Mouse (Mus musculus) retina, embryonic 14.5 days (tissue): ENCODE data around the gene Sirt4.
A peak's percentile ranks its signal among the peaks of the same experiment; 100 is the strongest.
"Not testable (repeated sequence)": the region's sequence is repeated elsewhere in the genome, so short reads cannot be mapped to it uniquely, and the experiment has no call there.

ENCODE experiments used
- DNase-seq: peaks from one replicate; pipeline ENCODE4 v3.0.0-alpha.2; 2015; ENCODE audit warnings: low spot score

Gene Sirt4

DNA sequence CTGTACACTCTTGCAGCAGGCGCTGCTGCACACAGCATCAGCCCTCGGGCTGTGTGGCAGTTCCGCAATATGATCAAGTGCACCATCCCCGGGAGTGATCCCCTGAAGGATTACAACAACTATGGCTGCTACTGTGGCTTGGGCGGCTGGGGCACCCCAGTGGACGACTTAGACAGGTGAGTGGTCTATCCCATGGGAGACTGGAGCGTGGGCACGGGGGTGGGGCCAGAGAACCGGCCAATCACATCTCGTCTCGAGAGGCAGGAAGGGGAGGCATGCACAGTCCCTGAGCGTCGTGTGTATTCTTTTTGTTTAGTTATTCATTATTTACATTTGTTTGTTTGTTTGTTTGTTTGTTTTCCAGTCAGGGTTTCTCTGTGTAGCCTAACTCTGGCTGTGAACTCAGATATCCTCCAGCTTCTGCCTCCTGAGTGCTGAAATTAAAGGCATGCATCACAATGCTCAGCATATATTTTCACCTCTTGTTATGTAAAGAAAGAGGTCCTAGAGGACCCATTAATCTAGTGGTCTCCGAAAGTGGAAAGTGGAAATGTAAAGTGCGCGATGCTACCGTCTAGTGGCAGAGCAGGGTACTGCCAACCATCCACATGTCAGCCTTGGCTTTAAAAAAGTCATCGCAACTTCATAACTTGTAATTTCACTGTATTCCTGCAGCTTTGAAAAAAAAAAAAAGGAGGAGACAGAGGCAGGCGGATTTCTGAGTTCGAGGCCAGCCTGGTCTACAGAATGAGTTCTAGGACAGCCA, 13.6 kb downstream of the Sirt4 start:
- peak; percentile 82 for DNase-seq

DNA sequence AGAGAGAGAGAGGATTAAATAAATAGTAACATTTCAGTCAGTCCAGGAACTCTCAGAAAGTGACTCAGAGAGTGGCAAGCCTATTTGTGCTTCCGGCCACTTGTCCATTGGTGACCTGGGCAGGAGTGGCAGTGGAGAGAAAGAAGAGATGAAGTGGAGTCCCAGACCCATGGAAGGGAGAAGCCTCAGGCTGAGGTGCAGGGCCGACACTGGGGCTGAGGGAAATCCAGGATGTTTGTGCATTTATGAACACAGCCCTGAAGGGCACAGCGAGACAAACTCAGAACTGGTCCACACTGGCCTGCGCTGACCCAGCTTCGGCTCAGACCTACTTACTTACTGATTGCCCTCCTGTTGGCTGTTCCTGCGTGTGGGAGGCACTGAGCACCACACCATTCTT, 14.7 kb downstream of the Sirt4 start:
- no peak for DNase-seq

DNA sequence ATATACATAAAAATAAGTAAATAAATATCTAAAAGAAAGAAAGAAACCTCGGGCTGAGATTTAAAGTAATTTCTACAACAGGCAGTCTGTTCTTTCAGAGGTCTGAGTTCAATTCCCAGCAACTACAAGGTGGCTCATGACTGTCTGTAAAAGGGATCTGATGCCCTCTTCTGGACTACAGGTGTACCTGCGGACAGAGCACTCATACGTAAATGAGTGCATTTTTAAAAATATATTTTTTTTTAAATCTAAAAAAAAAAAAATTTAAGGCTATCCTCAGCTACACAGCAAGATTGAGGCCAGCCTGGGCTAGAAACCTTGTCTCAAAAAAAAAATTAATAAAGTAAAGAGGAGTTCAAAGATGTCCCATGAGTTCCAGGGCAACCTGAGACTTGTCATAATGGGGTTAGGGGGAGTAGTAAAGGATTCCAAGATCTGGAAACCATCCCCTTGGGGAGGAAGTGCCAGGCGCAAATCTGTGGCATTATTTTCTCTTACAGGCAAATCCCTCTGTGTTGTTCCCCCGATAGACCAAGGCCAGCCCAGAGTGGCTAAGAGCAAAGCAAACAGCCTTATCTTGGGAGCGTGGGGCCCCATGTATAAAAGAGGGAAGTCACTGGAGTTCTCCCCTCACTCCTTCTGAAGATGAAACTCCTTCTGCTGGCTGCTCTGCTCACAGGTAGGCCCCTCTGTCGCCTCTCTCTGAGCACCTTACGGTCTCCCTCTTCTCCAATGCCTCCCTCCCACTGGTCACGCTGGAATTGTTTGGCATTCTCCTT, 18.7 kb downstream of the Sirt4 start, which contains the start of gene Pla2g1b:
Gene Pla2g1b, plus strand, starts transcription at position 621 of the 779 bp plus-strand sequence.
- DNase-seq = no peak

DNA sequence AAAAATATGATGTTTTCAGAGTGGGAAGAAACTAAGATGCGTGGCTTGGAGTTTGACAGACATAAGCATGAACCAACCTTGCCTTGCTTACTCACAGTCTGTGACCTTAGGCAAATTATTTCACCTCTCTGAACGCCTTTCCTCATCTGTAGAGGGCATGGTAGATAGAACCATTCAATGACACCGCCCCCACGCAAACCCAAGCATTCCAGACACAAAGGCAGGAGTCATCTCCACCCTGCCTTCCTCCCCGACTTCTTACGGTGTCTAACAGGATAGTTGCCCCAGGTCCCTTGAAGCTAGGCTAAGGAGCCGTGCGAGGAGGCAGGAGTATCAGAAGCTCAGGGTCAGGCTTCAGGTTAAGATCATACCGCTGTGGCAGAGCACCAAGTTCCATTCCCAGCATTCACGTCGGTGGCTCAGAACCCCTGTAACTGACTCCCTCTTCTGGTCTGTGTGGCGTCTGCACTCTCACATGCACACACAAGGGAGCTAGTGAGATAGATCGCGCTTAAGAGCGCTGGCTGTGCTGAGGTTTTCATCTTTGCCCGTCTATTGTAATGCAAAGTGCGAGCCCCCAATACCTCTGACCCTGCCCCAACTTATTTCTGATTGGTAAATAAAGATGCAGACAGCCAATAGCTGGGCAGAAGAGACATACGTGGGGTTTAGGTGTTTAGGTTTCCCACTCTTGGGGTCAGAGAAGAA, 20.0 kb downstream of the Sirt4 start:
- DNase-seq = no peak

DNA sequence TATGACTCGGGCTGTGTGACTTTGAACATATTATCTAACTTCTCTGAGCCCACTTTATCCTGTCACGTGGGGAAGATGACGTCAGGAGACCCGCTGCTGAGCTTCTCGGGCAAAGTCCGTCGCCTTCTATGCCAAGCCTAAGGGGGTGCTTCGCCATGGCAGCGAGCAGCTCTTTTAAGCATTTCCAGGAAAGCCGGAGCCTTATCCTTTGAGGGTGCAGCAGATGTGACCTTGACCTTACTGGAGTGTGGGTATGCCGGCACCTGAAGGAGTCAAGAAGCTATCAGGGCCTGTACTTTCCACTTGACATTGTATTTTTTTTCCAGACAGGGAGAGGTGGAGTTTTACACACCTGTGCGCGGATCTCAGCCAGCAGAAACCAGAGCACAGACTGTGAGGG, 25.6 kb downstream of the Sirt4 start:
- DNase-seq = no peak

DNA sequence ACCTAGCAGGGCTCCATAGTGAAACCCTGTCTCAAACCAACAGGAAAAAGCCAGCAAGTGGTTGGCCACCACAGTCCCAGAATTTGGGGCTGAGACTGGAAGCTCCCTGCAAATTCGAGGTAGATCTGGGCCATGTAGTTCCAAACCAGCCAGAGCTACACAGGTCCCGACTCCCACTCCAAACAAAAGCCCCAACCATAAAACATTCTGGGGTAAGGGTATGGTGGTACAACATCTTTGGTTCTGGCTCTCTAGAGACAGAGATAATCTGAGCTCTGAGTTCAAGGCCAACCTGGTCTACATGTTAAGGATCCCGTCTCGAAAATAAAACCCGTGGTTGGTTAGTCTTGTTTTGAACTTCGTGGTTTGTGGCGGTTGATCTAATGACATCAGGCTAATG, 28.7 kb downstream of the Sirt4 start:
- no peak for DNase-seq

DNA sequence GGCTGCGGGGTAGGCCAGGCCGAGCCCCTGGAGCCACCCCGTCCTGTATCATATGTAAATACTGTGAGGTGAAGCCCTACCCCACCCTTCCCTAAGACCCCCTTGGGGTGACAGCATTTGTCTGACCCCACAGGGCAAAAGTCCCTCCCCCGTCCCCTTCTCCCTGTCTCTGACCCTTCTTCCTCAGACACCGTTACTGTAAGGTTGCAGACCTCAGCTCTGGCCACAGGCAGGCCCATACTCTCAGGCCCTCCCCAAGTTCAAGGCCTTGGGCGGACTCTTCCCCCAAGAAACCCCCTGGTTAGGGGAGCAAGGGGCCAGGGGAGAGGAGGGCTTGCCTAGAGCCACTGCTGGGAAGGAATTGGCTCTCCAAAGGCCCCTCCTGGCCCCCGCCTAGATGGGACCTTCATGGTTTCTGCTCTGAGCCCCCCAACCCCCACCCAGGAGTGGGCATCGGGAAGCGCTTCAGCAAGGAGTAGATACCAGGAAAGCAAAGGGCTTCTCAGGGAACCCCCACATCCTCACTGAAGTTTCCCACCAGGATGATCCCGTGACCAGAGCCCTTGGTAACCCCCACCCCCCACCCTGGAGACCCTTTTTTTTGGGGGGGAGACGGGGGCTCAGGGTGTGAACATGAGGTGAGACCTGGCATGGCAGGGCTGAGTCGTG, 30.0 kb downstream of the Sirt4 start:
- no peak for DNase-seq

DNA sequence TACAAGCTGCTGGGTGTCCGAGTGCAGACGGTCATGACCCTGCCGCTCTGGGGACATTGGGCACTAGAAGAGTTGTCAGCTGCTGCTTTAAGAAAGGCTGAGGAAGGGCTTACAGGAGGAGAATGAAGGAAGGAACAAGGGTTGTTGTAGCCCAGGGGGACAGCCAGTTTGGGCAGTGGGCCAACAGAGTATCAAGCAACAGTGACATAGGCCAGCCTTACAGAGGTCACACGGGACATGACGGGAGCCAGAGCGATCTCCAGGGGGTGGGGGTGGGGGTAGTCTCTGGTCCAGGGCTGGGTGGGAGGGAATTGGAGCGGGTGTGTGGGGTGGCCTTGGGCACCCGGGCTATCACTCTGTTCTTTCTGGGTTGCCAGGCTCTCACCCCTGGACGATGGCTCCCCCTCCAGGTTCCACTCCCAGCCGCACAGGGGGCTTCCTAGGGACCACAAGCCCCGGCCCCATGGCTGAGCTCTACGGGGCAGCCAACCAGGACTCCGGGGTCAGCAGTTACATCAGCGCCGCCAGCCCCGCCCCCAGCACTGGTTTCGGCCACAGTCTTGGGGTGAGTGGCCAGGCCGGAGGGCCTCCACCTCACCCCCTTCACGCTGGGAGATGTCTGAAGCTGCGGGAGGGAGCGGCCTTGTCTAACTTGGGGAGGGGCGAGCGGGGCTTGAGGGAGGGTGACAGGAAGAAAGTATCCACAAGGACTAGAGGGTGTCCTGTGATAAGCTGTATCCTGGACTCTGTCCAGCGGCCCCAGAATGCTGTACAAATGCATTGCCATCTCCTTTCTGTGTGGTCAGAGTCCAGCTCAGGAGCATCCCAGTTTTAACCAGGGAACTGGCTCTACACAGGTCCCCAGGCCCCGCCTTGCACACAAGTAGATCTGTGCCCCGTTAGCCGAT, 33.9 kb downstream of the Sirt4 start:
- no peak for DNase-seq

DNA sequence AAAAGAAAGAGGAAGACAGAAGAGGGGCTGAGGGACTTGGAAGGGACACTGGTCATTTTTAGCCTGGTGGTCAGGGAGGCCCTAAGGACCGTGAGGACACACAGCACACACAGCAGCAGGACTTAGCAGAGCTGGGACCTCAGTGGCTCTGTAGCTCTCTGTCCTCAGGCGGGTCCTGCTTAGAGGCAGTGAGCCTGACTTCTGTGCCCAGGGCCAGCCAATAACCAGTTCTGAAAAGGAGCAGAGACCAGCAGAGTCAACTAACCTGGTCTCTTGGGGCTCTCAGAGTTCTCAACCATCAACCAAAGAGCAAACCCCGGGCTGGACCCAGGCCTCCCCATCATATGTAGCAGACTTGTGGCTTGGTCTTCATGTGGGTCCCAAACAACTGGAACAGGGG, 35.3 kb downstream of the Sirt4 start:
- DNase-seq = no peak

DNA sequence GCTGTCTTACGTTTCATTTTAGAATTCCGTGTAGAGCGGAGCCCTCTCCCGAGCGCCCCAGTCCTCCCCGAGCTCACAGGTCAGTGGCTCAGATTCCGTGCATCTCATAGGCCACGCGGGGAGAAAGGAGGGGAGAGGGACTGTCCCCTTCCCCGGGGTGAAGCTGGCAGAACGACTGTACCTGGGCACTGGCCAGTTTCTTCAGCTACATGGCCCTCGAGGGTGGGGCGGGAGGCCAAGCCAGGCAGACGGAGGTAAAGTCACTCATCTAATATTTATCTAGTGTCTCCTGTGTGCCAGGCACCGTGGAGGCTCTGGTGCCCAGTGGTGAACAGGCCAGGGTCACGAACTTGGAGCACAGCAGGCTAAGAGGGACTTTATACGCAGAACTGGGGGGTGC, 37.4 kb downstream of the Sirt4 start:
- no peak for DNase-seq

DNA sequence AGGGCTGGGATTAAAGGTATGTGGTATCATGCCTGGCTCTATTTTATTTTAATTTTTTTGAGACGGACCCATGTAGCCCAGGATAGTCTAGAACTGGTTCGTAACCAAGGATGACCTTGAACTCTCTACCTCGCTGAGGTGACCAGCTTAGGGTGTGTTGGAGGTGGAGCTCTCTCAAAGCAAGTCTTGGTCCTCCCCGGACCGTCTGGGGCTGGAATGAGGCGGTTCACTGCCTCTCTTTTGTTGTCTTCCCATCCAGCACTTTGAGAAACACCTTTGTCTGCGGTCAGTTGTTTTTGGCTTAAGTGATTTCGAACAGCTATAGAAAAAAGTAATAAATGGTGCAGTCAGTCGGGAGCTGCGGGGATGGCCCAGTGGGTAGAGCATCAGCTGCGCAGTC, 40.4 kb downstream of the Sirt4 start:
- no peak for DNase-seq

DNA sequence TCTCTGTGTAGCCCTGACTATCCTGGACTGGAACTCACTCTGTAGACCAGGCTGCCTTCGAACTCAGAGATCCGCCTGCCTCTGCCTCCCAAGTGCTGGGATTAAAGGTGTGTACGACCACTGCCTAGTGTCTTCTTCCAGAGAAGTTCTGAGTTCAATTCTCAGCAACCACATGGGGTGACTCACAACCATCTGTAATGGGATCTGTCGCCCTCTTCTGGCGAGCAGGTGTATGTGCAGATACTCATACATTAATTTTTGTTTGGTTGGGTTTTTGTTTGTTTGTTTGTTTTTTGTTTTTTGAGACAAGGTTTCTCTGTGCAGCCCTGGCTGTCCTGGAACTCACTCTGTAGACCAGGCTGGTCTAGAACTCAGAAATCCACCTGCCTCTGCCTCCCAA, 41.9 kb downstream of the Sirt4 start:
- not testable (repeated sequence) for DNase-seq

DNA sequence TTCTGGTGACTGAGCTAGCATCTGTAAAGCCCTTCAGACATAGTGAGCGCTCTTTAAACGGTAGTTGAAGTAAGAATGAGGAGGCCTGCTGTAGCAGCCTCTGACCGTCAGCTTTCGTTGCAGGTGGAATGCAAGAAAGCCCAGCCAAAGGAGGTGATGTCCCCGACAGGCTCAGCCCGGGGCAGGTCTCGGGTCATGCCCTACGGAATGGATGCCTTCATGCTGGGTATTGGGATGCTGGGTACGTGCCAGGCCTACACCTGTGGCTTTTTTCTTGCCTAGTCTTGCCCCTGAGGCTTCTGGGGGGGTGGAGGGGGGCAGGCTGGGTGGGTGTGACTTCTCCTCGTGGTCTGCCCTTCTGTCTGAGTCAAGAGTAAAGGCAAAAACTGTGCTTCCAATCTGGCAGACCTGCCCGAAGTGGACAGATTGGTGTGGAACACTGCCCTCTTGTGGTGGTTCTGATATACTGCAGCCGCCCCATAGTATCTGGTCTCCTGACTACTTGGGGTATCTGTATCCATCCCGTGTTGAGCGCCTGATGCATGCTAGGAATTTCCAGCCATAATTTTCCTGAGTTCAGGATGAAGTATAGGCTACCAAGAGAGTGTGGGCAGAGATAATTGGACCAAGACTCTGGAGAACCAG, 43.2 kb downstream of the Sirt4 start:
- peak; percentile 97 for DNase-seq

DNA sequence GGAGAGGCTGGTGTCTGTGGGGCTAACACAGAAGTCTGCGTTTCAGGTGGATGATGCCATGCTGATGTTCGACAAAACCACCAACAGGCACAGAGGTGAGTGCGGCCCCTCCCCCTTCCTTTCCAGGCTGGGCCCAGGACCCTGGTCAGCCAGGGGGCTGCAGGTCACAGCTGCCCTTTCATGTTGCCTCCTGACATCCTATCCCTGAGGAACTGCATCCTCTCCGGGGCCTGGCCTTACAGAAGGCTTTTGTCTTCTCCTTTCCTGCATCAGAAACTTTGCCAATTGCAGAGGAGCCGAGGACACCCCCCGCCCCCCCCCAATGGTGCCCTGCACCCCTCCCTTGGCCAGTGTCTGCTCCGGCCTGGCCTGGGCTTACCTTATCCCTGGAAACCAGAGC, 45.9 kb downstream of the Sirt4 start:
- no peak for DNase-seq

DNA sequence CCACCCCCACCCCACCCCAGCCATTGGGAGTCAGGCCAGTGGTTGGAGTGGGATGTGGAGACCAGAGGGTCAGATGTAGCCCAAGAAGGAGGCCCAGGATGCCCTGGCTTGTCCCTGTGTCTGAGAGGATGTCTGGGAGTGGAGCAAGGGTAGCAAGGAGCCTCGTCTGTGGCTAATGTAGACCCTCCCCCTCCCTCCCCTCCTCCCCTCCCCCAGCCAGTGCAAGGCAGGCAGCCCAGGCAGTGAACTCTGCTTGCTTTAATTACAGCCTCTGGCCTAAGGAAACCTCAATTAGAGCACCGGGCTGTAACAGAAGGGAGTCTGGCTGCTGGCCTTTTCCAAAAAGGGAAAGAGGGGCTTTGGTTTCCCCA, 46.6 kb downstream of the Sirt4 start:
- DNase-seq = peak; percentile 71

DNA sequence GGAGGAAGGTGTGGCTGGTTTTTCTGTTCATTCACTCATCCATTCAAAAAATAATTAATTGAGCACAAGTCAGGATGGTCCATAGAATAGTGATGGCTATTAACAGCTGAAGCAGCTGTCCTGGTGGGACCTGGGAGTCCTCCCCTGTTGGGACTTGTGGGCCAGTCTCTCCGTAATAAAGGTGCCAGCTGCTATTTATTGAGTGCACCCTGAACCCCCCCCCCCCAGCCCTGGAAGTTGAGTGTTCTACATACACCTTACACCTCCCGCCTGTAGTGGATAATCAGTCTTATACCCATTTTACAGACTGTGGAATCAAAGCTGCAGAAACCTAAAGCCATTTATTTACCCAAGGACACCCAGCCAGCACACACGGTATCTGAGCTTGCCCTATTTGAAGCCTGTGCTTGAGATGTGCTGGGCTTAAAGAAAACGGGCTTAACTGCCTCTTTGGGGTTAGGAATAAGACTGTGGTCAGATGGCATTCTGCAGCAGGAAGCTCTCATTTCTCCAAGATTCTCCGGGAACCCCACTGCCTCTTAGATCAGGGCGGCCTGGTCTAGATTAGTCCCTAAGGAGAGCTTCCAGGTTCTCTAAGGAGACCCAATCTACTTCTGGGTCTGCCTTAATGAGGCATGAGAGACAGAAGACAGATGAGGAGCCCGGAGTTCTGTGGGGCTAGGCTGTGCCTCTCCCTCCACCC, 47.1 kb downstream of the Sirt4 start:
- DNase-seq = no peak

DNA sequence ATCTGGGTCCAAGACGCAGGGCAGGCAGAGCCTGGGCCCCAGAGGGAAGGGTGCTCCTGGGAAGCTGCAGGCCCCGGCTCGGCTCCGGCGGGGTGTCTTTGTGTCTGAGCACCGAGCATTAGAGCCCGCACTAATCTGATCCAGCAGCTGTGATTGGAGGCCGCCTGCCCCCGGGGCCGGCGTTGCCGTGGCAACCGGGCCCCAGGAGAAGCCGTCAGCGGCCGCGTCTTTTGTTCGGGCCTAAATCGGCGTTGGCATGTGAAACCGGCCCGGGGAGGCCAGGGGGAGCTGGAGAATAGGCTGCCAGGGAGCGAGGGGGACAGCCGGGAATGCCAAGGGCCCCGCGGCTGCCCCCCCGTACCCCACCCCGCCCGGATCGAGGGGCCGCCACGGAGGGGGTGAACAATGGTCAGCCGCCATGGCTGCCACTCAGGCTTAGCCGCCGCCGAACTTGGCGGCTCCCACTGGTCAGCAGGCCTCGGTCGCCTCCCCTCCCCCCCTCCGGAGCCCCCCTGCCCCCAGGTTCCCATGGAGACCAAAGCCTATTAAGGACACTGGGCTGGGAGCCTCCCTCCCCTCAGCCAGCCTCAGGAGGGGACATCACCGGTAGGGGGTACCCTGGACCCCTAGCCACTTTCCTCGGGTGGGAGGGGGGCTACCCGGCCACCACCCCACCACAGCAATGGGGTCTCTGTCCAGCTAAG, 48.0 kb downstream of the Sirt4 start:
- peak; percentile 99 for DNase-seq

DNA sequence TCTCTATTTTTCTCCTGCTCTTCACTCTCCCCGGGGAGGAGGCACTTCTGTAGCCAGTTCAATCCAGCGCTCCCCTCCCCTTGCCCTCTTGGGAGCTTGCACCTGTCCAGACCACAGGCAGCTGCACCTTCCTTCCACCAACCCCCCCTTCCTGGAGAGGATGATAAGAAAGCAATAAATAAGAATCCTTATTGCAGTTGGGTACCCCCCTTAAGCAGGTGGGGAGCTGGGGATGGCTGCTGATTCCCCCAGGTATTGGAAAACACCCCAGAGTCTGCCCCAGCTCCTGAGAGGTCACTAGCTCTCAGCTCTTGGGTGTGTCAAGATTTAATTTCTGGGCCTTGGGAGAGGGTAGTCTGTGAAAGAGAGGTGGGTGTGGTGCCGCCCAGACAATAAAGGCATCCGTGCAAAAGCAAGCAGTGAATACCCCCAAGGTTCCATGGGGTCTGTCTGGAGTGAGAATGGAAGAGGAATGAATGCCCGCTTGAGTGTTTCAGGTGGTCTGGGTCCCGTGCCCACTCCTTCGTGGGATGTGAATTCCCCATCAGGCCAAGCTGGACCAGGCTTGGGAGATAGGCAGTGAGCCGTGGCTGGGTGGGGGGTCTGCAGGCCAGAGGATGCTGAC, 48.7 kb downstream of the Sirt4 start:
- DNase-seq = peak; percentile 58
